Mouse (Mus musculus) kidney, embryonic 15.5 days (tissue): Measurements from ENCODE around the gene Fkbp6. TPM values are rescaled to one million over a fixed set of nuclear protein-coding genes. Genes with fewer than 3 reads are reported as not detected.
A peak's percentile ranks its signal among the peaks of the same experiment; 100 is the strongest.

ENCODE experiments used
- ATAC-seq: fragments of 200-750 bp; cut with Nextera tagmentation; replicated peaks from 2 replicates; pipeline ENCODE4 v1.8.0; 2017; ENCODE audit warnings: moderate TSS enrichment; ENCODE audit not compliant: low FRiP score
- H3K27ac ChIP-seq: fragments of 300-500 bp; sonication (generic); 2 replicates; pipeline ENCODE4 v1.5.1; 2015; ENCODE audit warnings: mild to moderate bottlenecking, inconsistent platforms
- H3K27me3 ChIP-seq: fragments of 300-500 bp; sonication (generic); 2 replicates; pipeline ENCODE4 v1.6.1; 2015; ENCODE audit warnings: inconsistent platforms
- H3K36me3 ChIP-seq: fragments of 300-500 bp; sonication (generic); 2 replicates; pipeline ENCODE4 v1.6.1; 2015; ENCODE audit warnings: inconsistent platforms
- H3K4me1 ChIP-seq: fragments of 300-500 bp; sonication (generic); 2 replicates; pipeline ENCODE4 v1.6.1; 2015; ENCODE audit warnings: inconsistent platforms
- H3K4me2 ChIP-seq: fragments of 300-500 bp; sonication (generic); 2 replicates; pipeline ENCODE4 v1.6.1; 2015; ENCODE audit warnings: moderate library complexity, mild to moderate bottlenecking, inconsistent platforms
- H3K4me3 ChIP-seq: fragments of 300-500 bp; sonication (generic); replicated peaks from 2 replicates; pipeline ENCODE4 v1.5.1; 2015; ENCODE audit warnings: mild to moderate bottlenecking, inconsistent platforms
- H3K9ac ChIP-seq: fragments of 300-500 bp; sonication (generic); 2 replicates; pipeline ENCODE4 v1.6.1; 2015; ENCODE audit warnings: mild to moderate bottlenecking, inconsistent platforms
- H3K9me3 ChIP-seq: fragments of 300-500 bp; sonication (generic); replicated peaks from 2 replicates; pipeline ENCODE4 v1.6.1; 2016; ENCODE audit warnings: inconsistent platforms
- WGBS: fragments of 180-500 bp; shearing (Covaris S2); methylation state at CpG from one replicate; pipeline ENCODE4 v1.1.7; 2015; ENCODE audit warnings: mixed read lengths; 5-methylcytosine and 5-hydroxymethylcytosine counted together
- polyA plus RNA-seq: library from polyadenylated mRNA; unstranded; fragments of >200 nt; fragmentation: Nextera tagmentation; extraction: Ambion mirVana; gene quantifications from 2 replicates; pipeline ENCODE4 v1.2.1, GENCODE M21; 2015

The Fkbp6 gene
- polyA plus RNA-seq, 1 experiment from 2014 or later, result not detected

DNA sequence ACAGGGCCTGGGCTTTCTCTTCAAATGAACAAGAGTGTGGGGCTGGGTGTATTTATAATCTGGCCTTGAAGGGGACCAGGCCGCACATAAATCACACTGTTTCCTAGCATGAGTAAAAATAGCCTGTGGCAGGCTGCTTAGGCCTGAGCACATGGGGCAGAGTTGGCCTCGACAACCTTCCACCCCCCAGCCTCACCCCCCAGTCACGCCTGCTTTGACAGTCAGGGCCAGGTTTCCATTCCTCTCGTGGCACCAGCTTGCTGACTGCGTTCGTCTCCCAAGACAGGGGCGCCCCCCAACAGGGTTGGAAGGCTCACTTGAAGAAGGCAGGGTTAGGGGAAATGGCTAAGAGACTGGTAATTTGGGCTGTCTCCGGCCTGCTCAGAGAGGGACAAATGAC, 80.4 kb downstream of the Fkbp6 start:
- ATAC-seq, result no peak
- 49% methylated on average over 8 of the region's 8 CpGs for WGBS
- H3K4me3 ChIP-seq, result no peak overlapping the region

GRCm38 (mm10) chr5:135264548-135264947, 85.3 kb downstream of the Fkbp6 start:
- no peaks in the 10 kb centered on the region for H3K27me3 ChIP-seq
- peak overlapping the region; percentile 72 for H3K27ac ChIP-seq
- H3K36me3 ChIP-seq, result no peaks in the 10 kb centered on the region
- H3K9ac ChIP-seq, result no peak overlapping the region
- H3K4me2 ChIP-seq, result peak overlapping the region; percentile 54
- WGBS, result 36% methylated on average over 9 of the region's 9 CpGs
- ATAC-seq, result peak; percentile 62; the same call in 1 of the 2 replicates
- H3K4me3 ChIP-seq, result peak overlapping the region; percentile 26; the same call in 1 of the 2 replicates
- H3K4me1 ChIP-seq, result peaks cover 20% of the 10 kb centered on the region
- no peaks in the 10 kb centered on the region for H3K9me3 ChIP-seq

More for the DNA sequence above, 80.4 kb downstream of the Fkbp6 start:
- Histone ChIP-seq H3K27ac (no peak overlapping the region), H3K9me3 (no peaks in the 10 kb centered on the region), H3K4me2 (no peak overlapping the region), H3K9ac (no peak overlapping the region), H3K36me3 (no peaks in the 10 kb centered on the region), H3K4me1 (peaks cover 12% of the 10 kb centered on the region), H3K27me3 (no peaks in the 10 kb centered on the region)

DNA sequence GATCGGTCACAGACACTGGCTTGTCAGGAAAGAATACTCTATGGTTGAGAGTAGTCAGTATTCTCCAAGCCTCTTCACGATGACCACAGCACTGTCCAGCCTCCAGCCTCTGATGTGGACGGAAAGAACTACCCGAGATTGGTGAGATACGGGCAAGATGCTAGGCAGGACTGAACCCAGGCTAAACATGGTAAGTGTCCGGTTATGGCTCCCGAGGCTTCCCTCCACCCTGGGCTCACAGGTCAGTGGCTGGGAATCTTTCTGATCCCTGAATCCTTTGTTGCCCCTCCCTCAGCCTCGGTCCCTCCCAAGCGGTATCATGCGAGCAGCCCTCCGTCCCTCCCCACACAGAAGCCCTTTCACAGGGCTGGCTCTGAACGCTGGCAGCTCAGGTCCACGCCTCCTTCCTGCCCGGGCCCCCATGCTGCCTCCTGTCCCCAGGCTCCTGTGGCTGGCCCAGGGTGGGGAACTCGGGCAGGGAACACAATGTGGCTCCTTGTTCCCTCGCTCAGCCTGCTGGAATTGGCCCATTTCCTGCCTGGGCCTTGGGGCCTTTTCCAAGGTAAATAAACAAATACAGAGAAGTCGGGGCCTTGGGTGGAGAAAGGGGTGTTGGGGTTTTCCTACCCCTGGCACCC, 85.9 kb downstream of the Fkbp6 start:
- Histone ChIP-seq H3K9me3 (no peaks in the 10 kb centered on the region), H3K4me3 (peak overlapping the region; percentile 26), H3K27me3 (no peaks in the 10 kb centered on the region), H3K9ac (no peak overlapping the region), H3K4me1 (peaks cover 14% of the 10 kb centered on the region), H3K36me3 (no peaks in the 10 kb centered on the region), H3K4me2 (peak overlapping the region; percentile 54), H3K27ac (peak overlapping the region; percentile 72)
- ATAC-seq, result peak; percentile 67
- 10% methylated on average over 17 of the region's 17 CpGs for WGBS

DNA sequence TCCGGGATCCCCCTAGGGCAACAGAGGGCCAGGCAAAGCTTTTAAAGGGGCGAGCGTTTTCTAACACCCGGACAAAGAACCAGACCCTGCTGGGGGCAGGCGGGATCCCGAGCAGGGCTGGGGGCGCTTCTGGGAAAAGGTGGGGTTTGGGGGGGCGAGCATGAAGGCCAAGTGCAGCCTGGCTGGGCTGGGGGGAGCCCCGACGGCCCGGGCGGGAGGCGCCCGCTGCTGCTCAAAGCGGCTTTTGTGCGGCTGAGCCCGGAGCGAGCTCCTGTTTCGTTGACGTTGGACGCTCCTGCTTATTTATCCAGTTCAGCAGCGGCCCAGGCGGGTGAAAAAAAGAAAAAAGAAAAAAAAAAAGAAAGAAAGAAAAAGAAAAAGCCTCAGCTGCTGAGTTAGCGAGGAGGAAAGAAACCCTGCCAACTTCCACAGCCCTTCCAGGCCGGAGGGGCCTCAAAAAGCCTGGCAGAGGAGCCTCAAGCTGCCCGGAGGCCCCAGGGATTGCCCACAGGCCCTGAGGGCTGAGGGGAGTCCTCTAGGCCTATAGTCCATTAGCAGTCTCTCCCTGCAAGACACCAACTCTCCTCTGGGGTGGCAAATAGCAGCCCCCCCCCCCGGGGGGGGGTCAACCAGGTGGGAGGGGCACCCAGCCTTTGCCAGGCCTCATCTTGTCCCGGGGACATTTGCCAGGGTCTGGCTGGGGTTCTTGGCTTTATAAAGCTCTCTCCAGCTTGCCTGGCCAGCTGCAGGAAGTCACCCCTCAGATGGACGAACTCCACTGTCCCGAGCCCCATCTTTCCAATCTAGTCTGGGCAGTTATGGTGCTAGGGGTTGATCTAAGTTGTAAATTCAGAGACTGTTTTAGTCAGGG, 91.3 kb downstream of the Fkbp6 start:
- peaks cover 19% of the 10 kb centered on the region for H3K4me1 ChIP-seq
- H3K4me3 ChIP-seq, result peak overlapping the region; percentile 33

GRCm38 (mm10) chr5:135257559-135257958, 92.3 kb downstream of the Fkbp6 start:
- ATAC-seq, result no peak
- no peak overlapping the region for H3K27ac ChIP-seq
- no peaks in the 10 kb centered on the region for H3K36me3 ChIP-seq
- peaks cover 19% of the 10 kb centered on the region for H3K4me1 ChIP-seq
- H3K9ac ChIP-seq, result no peak overlapping the region
- no peaks in the 10 kb centered on the region for H3K9me3 ChIP-seq
- H3K27me3 ChIP-seq, result no peaks in the 10 kb centered on the region
- H3K4me2 ChIP-seq, result no peak overlapping the region
- 84% methylated on average over 12 of the region's 12 CpGs for WGBS
- H3K4me3 ChIP-seq, result no peak overlapping the region

More for the DNA sequence above, 91.3 kb downstream of the Fkbp6 start:
- Histone ChIP-seq H3K4me2 (peak overlapping the region; percentile 57), H3K9ac (peak overlapping the region; percentile 45), H3K27me3 (no peaks in the 10 kb centered on the region), H3K36me3 (no peaks in the 10 kb centered on the region), H3K27ac (peak overlapping the region; percentile 68), H3K9me3 (no peaks in the 10 kb centered on the region)
- 22% methylated on average over 30 of the region's 30 CpGs for WGBS
- ATAC-seq, result no peak

DNA sequence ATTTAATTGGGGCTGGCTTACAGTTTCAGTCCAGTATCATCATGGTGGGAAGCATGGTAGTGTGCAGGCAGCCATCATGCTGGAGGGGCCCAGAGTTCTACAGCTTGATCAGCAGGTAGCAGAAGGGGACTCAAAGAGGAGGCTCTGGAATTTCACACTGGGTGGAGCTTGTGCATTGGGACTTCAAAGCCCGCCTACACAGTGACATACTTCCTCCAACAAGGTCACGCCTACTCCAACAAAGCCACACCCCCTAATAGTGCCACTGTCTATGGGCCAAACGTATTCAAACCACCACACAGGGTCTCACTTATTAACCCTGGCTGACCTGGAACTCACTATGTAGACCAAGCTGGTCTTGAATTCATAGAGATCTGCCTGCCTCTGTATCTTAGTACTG, 93.7 kb downstream of the Fkbp6 start:
- Histone ChIP-seq H3K9ac (no peak overlapping the region), H3K4me3 (no peak overlapping the region), H3K27me3 (no peaks in the 10 kb centered on the region; the same call in 1 of the 2 replicates), H3K27ac (no peak overlapping the region), H3K36me3 (no peaks in the 10 kb centered on the region), H3K9me3 (no peaks in the 10 kb centered on the region), H3K4me2 (no peak overlapping the region), H3K4me1 (peaks cover 22% of the 10 kb centered on the region)
- 90% methylated on average over 3 of the region's 3 CpGs for WGBS
- ATAC-seq, result no peak

- no peak for ATAC-seq
- WGBS, result 8% methylated on average over 12 of the region's 12 CpGs
- no peak overlapping the region for H3K4me2 ChIP-seq
- H3K9me3 ChIP-seq, result no peaks in the 10 kb centered on the region
- H3K4me3 ChIP-seq, result no peak overlapping the region
- no peaks in the 10 kb centered on the region for H3K36me3 ChIP-seq
- H3K27me3 ChIP-seq, result peaks cover 22% of the 10 kb centered on the region
- H3K9ac ChIP-seq, result no peak overlapping the region
- 0 out of 2 replicates have a peak overlapping the region, but pooled peaks have one; percentile 8 for H3K27ac ChIP-seq
- peaks cover 34% of the 10 kb centered on the region for H3K4me1 ChIP-seq
These were observed 96.0 kb downstream of the Fkbp6 start for GRCm38 (mm10) chr5:135253741-135254401.

DNA sequence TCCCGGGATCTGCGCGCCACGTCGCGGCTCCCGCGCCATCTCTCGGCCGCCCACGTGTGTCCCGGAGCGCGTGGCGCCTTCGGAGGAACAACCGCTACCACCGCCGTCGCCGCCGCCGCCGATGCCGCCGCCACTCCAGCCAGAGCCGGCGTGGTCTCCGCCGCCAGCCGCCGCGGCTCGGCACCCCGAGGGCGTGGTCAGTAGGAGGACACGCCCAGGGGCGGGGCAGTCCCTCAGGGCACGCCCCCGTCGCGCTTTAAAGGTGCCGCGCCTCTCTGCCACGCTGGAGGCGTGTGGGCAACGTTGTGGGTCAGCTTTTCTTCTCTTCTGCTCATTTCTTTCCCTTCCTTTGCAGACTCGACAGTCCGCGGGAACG, 98.8 kb downstream of the Fkbp6 start, which contains the start of gene Fzd9:
Gene Fzd9 (minus strand): TSS at position 152 of the 376 bp plus-strand sequence.
- Histone ChIP-seq H3K9me3 (no peaks in the 10 kb centered on the region), H3K4me2 (peak within 1 kb of the TSS; percentile 99), H3K4me1 (peaks cover 28% of the 10 kb centered on the region), H3K4me3 (peak within 1 kb of the TSS; percentile 57), H3K27ac (no peak within 1 kb of the TSS), H3K36me3 (peaks cover 13% of the 10 kb centered on the region), H3K9ac (peak within 1 kb of the TSS; percentile 47), H3K27me3 (peaks cover 25% of the 10 kb centered on the region)
- under 1% methylated on average over 50 of the region's 51 CpGs for WGBS
- ATAC-seq, result peak; percentile 86

DNA sequence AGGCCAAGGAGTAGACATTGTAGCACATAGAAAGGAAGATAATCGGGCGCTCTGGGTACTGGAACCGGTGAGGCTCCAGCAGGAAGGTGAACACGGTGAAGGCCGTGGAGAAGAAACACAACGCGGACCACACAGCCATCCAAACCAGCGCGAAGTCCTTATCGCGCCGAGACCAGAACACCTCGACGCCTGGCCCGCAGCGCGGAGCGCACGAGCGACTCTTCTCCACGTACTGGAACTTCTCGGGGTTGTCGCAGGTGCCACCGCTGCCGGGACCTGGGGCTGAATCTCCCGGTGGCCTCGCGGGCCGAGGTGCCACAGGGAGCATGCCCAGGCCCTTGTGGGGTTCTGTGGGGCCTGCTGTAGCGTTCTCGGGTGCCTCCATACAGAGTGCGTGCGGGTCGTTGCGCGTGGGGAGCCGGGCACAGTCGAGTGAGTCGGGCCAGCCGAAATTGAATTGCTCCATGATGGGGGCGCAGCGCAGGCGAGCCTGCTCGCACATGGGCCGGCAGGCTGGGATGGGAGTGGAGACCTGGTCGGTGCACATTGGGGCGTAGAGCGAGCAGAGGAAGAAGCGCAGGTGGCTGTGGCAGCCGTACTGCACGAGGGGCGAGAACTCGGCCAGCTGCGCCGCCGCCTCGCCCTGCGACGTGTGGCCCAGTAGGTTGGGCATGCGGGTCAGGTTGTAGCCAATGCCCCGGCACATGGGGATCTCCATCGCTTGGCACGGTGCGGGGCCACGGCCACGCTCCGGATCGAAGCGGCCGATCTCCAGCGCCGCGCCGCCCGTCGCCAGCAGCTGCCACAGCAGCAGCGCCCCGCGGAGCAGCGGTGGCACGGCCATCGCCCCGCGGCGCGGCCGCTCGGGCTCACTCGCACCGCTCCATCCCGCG, 99.4 kb downstream of the Fkbp6 start:
- no peak overlapping the region for H3K27ac ChIP-seq
- peak; percentile 73 for ATAC-seq
- 2% methylated on average over 83 of the region's 92 CpGs for WGBS
- peaks cover 25% of the 10 kb centered on the region for H3K27me3 ChIP-seq
- peaks cover 28% of the 10 kb centered on the region for H3K4me1 ChIP-seq
- H3K9ac ChIP-seq, result peak overlapping the region; percentile 47
- H3K36me3 ChIP-seq, result peaks cover 20% of the 10 kb centered on the region
- peak overlapping the region; percentile 99 for H3K4me2 ChIP-seq
- peak overlapping the region; percentile 57 for H3K4me3 ChIP-seq
- H3K9me3 ChIP-seq, result no peaks in the 10 kb centered on the region

GRCm38 (mm10) chr5:135248956-135249676, 100.7 kb downstream of the Fkbp6 start:
- WGBS, result 85% methylated on average over 16 of the region's 16 CpGs
- H3K4me1 ChIP-seq, result peaks cover 26% of the 10 kb centered on the region
- no peak overlapping the region for H3K4me2 ChIP-seq
- H3K27ac ChIP-seq, result no peak overlapping the region
- peaks cover 33% of the 10 kb centered on the region for H3K36me3 ChIP-seq
- no peak overlapping the region for H3K9ac ChIP-seq
- H3K4me3 ChIP-seq, result no peak overlapping the region
- H3K9me3 ChIP-seq, result no peaks in the 10 kb centered on the region
- ATAC-seq, result no peak
- peaks cover 25% of the 10 kb centered on the region for H3K27me3 ChIP-seq

DNA sequence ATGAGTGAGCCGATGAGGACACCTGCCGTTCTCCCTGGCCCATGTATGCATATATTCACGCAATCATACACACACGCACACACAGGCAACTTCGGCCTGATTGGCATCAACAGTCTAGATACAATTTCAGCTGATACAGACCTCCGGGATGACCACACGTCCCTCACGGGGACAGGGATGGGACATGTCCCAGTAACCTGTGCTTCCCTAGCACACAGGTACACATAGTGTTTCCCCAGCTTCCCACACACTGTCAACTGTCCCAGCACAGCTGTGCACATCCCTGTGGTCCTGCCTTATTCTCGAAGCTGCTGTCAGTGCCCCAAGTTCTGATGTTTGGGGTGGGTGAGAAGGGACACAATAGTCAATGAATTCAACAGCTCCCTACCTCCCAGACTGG, 102.5 kb downstream of the Fkbp6 start:
- H3K9me3 ChIP-seq, result no peaks in the 10 kb centered on the region
- H3K9ac ChIP-seq, result no peak overlapping the region
- H3K4me1 ChIP-seq, result peaks cover 17% of the 10 kb centered on the region
- no peak overlapping the region for H3K27ac ChIP-seq
- no peak overlapping the region for H3K4me2 ChIP-seq
- WGBS, result 74% methylated on average over 9 of the region's 9 CpGs
- H3K4me3 ChIP-seq, result no peak overlapping the region
- H3K36me3 ChIP-seq, result peaks cover 51% of the 10 kb centered on the region
- no peak for ATAC-seq
- peaks cover 25% of the 10 kb centered on the region for H3K27me3 ChIP-seq
